Mouse (Mus musculus) urinary bladder, adult 18-20 months (tissue): Measurements from ENCODE around the gene Gm5580.
"Not testable (repeated sequence)": the region's sequence is repeated elsewhere in the genome, so short reads cannot be mapped to it uniquely, and the experiment has no call there.

Experiments used
- DNase-seq, 2 experiments: peaks; one replicate each; pipeline ENCODE4 v3.0.0; 2022; ENCODE audit warnings: low spot score in 2 of 2, mixed read lengths in 2 of 2

The Gm5580 gene

DNA sequence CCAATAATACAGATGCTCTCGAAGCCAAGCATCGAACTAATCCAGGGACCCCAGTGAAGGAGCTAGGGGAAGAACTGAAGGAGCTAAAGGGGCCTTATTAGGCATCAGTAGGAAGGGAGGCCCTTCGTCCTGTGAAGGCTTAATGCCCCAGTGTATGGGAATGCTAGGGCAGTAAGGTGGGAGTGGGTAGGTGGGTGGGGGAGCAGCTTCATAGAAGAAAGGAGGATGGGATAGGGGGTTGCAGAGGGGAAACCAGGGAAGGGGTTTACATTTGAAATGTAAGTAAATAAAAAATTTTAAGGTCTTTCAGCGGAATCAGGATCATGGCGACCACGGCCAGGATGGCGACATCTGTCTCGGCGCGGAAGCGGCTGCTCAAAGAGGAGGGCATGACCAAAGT is at the start of gene Gm5580:
Gm5580 (plus strand) TSS at position 301 of the 400 bp plus-strand sequence.
- DNase-seq: not testable (repeated sequence)

DNA sequence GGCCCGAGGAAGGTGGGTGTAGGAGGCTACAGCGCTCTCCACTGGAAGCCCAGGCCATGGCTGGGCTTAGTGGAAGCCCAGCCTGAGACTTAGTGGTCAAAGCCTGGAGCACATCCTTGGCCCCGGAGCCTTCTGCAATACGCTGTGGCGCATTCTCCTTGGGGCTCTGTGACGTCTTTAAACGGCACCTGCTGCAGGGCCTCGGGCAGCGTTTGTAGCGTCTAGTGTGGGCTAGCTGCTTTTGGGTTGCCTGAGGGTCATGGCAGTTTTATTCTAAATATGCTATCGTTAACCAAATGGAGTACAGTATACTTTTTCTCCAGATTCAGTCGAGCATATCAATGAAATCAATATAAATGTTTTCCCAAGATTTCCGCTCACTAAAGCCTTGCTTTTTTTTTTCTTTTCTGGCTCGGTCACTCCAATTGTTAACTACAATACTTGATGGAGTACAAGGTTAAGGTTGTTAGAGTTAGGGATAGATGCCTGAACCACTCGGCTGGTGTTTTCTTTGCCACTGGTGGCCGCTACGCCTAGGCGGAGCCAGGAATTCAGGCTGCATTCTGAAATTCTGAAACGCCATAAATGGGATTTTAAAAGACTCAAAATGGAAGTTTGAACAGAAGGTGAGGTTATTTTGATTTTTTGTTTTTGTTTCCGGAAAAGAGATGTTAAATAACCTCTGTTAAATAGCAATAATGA is 44.5 kb upstream of the Gm5580 start, which contains the start of gene Olfr212:
Olfr212 (plus strand) TSS at position 215 of the 702 bp plus-strand sequence.
- DNase-seq: not testable (repeated sequence)

GRCm38 (mm10) chr6:116514832-116515231 is 36.1 kb upstream of the Gm5580 start:
- DNase-seq: no peak

DNA sequence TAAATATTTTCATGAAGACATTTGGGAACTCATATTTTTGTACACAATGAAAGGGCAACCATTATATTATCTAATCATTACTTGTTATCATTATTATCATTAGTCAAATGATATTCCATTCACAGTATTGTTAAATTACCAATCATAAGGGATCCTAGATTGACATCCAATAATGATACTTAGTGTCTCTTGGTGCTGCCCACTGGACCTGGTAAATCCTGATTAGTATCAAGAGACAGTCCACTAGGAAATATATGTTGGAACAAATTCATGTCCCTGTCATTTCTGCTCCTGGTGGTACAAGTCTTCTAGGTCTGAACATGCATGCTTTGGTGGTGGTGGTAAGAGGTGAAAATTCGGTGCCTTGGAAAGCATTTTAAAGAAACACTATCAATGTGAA is 12.8 kb upstream of the Gm5580 start, which contains the start of gene Olfr213:
Olfr213 (plus strand) TSS at position 301 of the 400 bp plus-strand sequence.
- DNase-seq: no peak

GRCm38 (mm10) chr6:116542500-116542899 is 8.4 kb upstream of the Gm5580 start:
- DNase-seq: no peak

GRCm38 (mm10) chr6:116553935-116554334 is 3.0 kb downstream of the Gm5580 start, which contains the start of gene Olfr214:
Gene Olfr214 (plus strand): TSS chr6:116554235.
- DNase-seq: no peak

DNA sequence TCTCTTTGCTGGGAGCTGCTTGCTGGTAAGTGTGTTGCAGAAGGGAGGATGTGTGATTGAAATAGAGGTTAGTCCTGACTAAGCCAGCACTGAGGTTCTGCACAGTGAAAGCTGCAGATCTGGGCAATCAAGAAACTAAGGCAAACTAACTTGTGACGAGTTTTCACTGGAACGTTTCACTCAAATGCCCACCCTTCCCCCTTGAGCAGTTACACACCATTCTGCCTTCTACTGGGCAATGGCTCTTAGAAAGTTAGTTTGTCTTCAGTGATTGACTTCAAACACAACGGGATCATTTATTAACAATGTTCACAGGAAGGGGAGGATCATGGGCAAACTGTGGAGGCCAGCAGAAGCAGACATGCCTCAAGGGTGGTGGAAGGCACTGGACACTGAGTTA is 4.0 kb downstream of the Gm5580 start:
- DNase-seq: no peak

DNA sequence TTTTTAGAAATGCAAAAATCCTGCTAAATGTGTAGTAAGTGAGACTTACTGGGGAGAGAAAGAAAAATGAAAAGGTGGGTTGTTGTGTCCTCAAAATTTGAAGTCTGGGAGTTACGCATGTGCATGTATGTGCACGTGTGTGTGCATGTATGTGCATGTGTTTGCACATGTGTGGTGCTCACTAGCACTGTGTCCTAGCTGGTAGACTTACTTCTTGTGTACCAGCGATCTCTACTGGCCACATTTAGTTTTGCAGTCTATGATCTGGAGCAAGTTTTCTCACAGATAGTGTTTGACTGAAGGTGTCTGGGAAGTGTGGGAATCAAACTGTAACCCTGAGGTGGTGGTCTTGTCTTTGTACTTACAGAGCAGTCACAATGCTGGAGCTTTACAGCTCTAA is 18.9 kb downstream of the Gm5580 start:
- DNase-seq: no peak

DNA sequence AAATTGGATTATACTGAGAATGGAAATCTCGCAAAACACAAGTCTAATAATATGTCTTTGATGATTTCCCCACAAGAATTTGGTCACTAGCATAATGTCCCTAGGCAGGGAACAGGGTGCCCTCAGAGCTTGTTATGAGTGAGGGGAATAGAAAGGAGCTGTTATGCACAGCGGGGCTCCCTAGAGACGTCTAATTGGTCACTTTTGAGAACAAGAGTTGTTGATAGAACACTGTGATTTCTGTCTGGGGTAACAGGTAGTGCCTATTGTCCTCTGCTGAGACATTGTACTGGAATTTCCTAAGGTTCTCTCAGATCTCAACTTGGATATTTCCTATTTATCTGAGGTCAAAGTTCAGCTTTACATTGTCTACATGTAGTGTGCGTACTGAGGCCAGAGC is 33.2 kb downstream of the Gm5580 start, which contains the start of gene Olfr215:
Olfr215 (minus strand) TSS at position 101 of the 400 bp plus-strand sequence.
- DNase-seq: no peak

DNA sequence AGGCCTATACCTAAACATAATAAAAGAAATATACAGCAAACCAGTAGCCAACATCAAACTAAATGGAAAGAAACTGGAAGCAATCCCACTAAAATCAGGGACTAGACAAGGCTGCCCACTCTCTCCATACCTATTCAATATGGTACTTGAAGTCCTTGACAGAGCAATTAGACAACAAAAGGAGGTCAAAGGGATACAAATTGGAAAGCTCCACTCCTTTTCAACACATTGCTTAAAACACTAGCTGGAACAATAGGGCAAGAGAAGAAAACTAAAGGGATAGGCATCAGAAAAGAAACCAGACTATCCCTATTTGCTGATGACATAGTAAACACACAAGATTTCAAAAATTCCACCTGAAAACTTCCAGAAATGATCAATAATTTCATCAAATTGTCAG is 50.0 kb downstream of the Gm5580 start:
- not testable (repeated sequence) for DNase-seq
